Mouse (Mus musculus) stomach, embryonic 15.5 days (tissue): ENCODE measurements around the gene D430042O09Rik. TPM values are rescaled to one million over a fixed set of nuclear protein-coding genes. Genes with fewer than 3 reads are reported as not detected.

Experiments used
- ATAC-seq: fragments of 200-750 bp; cut with Nextera tagmentation; 2 replicates; pipeline ENCODE4 v1.8.0; 2017; ENCODE audit warnings: low read depth, moderate number of reproducible peaks, moderate TSS enrichment; ENCODE audit not compliant: insufficient read depth, low FRiP score
- H3K27ac ChIP-seq: fragments of 300-500 bp; sonication (generic); 2 replicates; pipeline ENCODE4 v1.5.1; 2015; ENCODE audit warnings: mild to moderate bottlenecking, inconsistent platforms
- H3K27me3 ChIP-seq: fragments of 300-500 bp; sonication (generic); replicated peaks from 2 replicates; pipeline ENCODE4 v1.6.1; 2015; ENCODE audit warnings: inconsistent platforms
- H3K36me3 ChIP-seq: fragments of 300-500 bp; sonication (generic); 2 replicates; pipeline ENCODE4 v1.6.1; 2015; ENCODE audit warnings: inconsistent platforms
- H3K4me1 ChIP-seq: fragments of 300-500 bp; sonication (generic); 2 replicates; pipeline ENCODE4 v1.6.1; 2015; ENCODE audit warnings: inconsistent platforms
- H3K4me2 ChIP-seq: fragments of 300-500 bp; sonication (generic); 2 replicates; pipeline ENCODE4 v1.6.1; 2015; ENCODE audit warnings: mild to moderate bottlenecking, inconsistent platforms
- H3K4me3 ChIP-seq: fragments of 300-500 bp; sonication (generic); replicated peaks from 2 replicates; pipeline ENCODE4 v1.5.1; 2015; ENCODE audit warnings: inconsistent platforms
- H3K9ac ChIP-seq: fragments of 300-500 bp; sonication (generic); 2 replicates; pipeline ENCODE4 v1.6.1; 2015; ENCODE audit warnings: inconsistent platforms
- H3K9me3 ChIP-seq: fragments of 300-500 bp; sonication (generic); 2 replicates; pipeline ENCODE4 v1.6.1; 2016; ENCODE audit warnings: inconsistent platforms
- WGBS: fragments of 180-500 bp; shearing (Covaris S2); methylation state at CpG from one replicate; pipeline ENCODE4 v1.1.7; 2015; 5-methylcytosine and 5-hydroxymethylcytosine counted together
- polyA plus RNA-seq: library from polyadenylated mRNA; unstranded; fragments of >200 nt; fragmentation: Nextera tagmentation; extraction: Ambion mirVana; gene quantifications from 2 replicates; pipeline ENCODE4 v1.2.1, GENCODE M21; 2015

D430042O09Rik gene
- polyA plus RNA-seq, 1 experiment from 2014 or later = 6.0 TPM

- no peaks in the 10 kb centered on the region for H3K9me3 ChIP-seq
- WGBS = 61% methylated on average over 9 of the region's 9 CpGs
- no peak overlapping the region for H3K27ac ChIP-seq
- no peaks in the 10 kb centered on the region for H3K4me1 ChIP-seq
- no peak overlapping the region for H3K9ac ChIP-seq
- H3K4me3 ChIP-seq = no peak overlapping the region
- peak; percentile 10; the same call in 1 of the 2 replicates for ATAC-seq
- H3K4me2 ChIP-seq = no peak overlapping the region
- no peaks in the 10 kb centered on the region for H3K27me3 ChIP-seq
- H3K36me3 ChIP-seq = 0 out of 2 replicates have a peak, but pooled peaks cover 3% of the 10 kb centered on the region
These were observed 59.5 kb downstream of the D430042O09Rik start for GRCm38 (mm10) chr7:125766976-125767831.

- no peak overlapping the region for H3K27ac ChIP-seq
These were observed 65.4 kb downstream of the D430042O09Rik start for GRCm38 (mm10) chr7:125772961-125773571.

GRCm38 (mm10) chr7:125783206-125783605 is 75.5 kb downstream of the D430042O09Rik start:
- 71% methylated on average over 1 of the region's 1 CpGs for WGBS
- Histone ChIP-seq H3K36me3 (no peaks in the 10 kb centered on the region), H3K9ac (no peak overlapping the region)

More at GRCm38 (mm10) chr7:125772961-125773571, 65.4 kb downstream of the D430042O09Rik start:
- 80% methylated on average over 13 of the region's 13 CpGs for WGBS
- Histone ChIP-seq H3K4me3 (no peak overlapping the region), H3K9me3 (no peaks in the 10 kb centered on the region), H3K36me3 (0 out of 2 replicates have a peak, but pooled peaks cover 3% of the 10 kb centered on the region), H3K4me2 (no peak overlapping the region), H3K27me3 (no peaks in the 10 kb centered on the region), H3K9ac (no peak overlapping the region), H3K4me1 (no peaks in the 10 kb centered on the region)
- no peak for ATAC-seq

GRCm38 (mm10) chr7:125786105-125786504 is 78.4 kb downstream of the D430042O09Rik start:
- H3K9ac ChIP-seq = no peak overlapping the region
- ATAC-seq = no peak

More at GRCm38 (mm10) chr7:125783206-125783605, 75.5 kb downstream of the D430042O09Rik start:
- no peak overlapping the region for H3K4me3 ChIP-seq
- no peak overlapping the region for H3K4me2 ChIP-seq
- no peak overlapping the region for H3K27ac ChIP-seq
- 0 out of 2 replicates have a peak, but pooled peaks cover 3% of the 10 kb centered on the region for H3K4me1 ChIP-seq
- H3K27me3 ChIP-seq = no peaks in the 10 kb centered on the region
- H3K9me3 ChIP-seq = no peaks in the 10 kb centered on the region
- ATAC-seq = no peak

GRCm38 (mm10) chr7:125787046-125787445 is 79.4 kb downstream of the D430042O09Rik start:
- Histone ChIP-seq H3K27me3 (no peaks in the 10 kb centered on the region), H3K36me3 (no peaks in the 10 kb centered on the region), H3K27ac (no peak overlapping the region), H3K4me2 (no peak overlapping the region), H3K4me3 (no peak overlapping the region), H3K9ac (no peak overlapping the region), H3K4me1 (0 out of 2 replicates have a peak, but pooled peaks cover 3% of the 10 kb centered on the region), H3K9me3 (no peaks in the 10 kb centered on the region)
- no peak for ATAC-seq
- WGBS = 60% methylated on average over 7 of the region's 7 CpGs

More at GRCm38 (mm10) chr7:125786105-125786504, 78.4 kb downstream of the D430042O09Rik start:
- Histone ChIP-seq H3K27me3 (no peaks in the 10 kb centered on the region), H3K4me3 (no peak overlapping the region), H3K4me1 (0 out of 2 replicates have a peak, but pooled peaks cover 3% of the 10 kb centered on the region), H3K4me2 (no peak overlapping the region), H3K27ac (no peak overlapping the region), H3K36me3 (no peaks in the 10 kb centered on the region), H3K9me3 (no peaks in the 10 kb centered on the region)
- 85% methylated on average over 5 of the region's 5 CpGs for WGBS

GRCm38 (mm10) chr7:125790039-125790438 is 82.4 kb downstream of the D430042O09Rik start:
- Histone ChIP-seq H3K4me3 (no peak overlapping the region), H3K9me3 (no peaks in the 10 kb centered on the region), H3K36me3 (no peaks in the 10 kb centered on the region), H3K9ac (no peak overlapping the region), H3K4me2 (no peak overlapping the region), H3K4me1 (0 out of 2 replicates have a peak, but pooled peaks cover 3% of the 10 kb centered on the region), H3K27ac (no peak overlapping the region), H3K27me3 (no peaks in the 10 kb centered on the region)
- WGBS = 82% methylated on average over 8 of the region's 8 CpGs
- ATAC-seq = no peak

GRCm38 (mm10) chr7:125806571-125806970 is 98.9 kb downstream of the D430042O09Rik start:
- H3K4me3 ChIP-seq = no peak overlapping the region
- no peak for ATAC-seq
- H3K27ac ChIP-seq = no peak overlapping the region
- 69% methylated on average over 1 of the region's 1 CpGs for WGBS
- H3K4me2 ChIP-seq = no peak overlapping the region
- H3K9ac ChIP-seq = no peak overlapping the region
- H3K27me3 ChIP-seq = no peaks in the 10 kb centered on the region
- no peaks in the 10 kb centered on the region for H3K4me1 ChIP-seq
- H3K36me3 ChIP-seq = no peaks in the 10 kb centered on the region
- H3K9me3 ChIP-seq = no peaks in the 10 kb centered on the region

GRCm38 (mm10) chr7:125808210-125808609 is 100.5 kb downstream of the D430042O09Rik start:
- Histone ChIP-seq H3K27ac (no peak overlapping the region), H3K4me1 (no peaks in the 10 kb centered on the region), H3K9me3 (no peaks in the 10 kb centered on the region), H3K4me2 (no peak overlapping the region), H3K36me3 (0 out of 2 replicates have a peak, but pooled peaks cover 2% of the 10 kb centered on the region), H3K27me3 (no peaks in the 10 kb centered on the region), H3K4me3 (no peak overlapping the region), H3K9ac (no peak overlapping the region)
- 79% methylated on average over 3 of the region's 3 CpGs for WGBS
- ATAC-seq = no peak

GRCm38 (mm10) chr7:125812721-125813120 is 105.0 kb downstream of the D430042O09Rik start:
- Histone ChIP-seq H3K27ac (no peak overlapping the region), H3K36me3 (0 out of 2 replicates have a peak, but pooled peaks cover 7% of the 10 kb centered on the region), H3K4me3 (no peak overlapping the region), H3K9ac (no peak overlapping the region), H3K9me3 (no peaks in the 10 kb centered on the region), H3K4me2 (no peak overlapping the region), H3K27me3 (no peaks in the 10 kb centered on the region), H3K4me1 (no peaks in the 10 kb centered on the region)
- WGBS = 90% methylated on average over 8 of the region's 8 CpGs
- no peak for ATAC-seq

GRCm38 (mm10) chr7:125815733-125816132 is 108.0 kb downstream of the D430042O09Rik start:
- H3K4me2 ChIP-seq = no peak overlapping the region
- H3K27ac ChIP-seq = no peak overlapping the region
- no peak for ATAC-seq
- H3K4me1 ChIP-seq = no peaks in the 10 kb centered on the region
- no peak overlapping the region for H3K4me3 ChIP-seq
- H3K36me3 ChIP-seq = 0 out of 2 replicates have a peak, but pooled peaks cover 7% of the 10 kb centered on the region
- 59% methylated on average over 3 of the region's 3 CpGs for WGBS
- H3K9ac ChIP-seq = no peak overlapping the region
- H3K9me3 ChIP-seq = no peaks in the 10 kb centered on the region
- no peaks in the 10 kb centered on the region for H3K27me3 ChIP-seq

GRCm38 (mm10) chr7:125818301-125818712 is 110.6 kb downstream of the D430042O09Rik start:
- Histone ChIP-seq H3K4me2 (no peak overlapping the region), H3K4me3 (no peak overlapping the region), H3K27me3 (no peaks in the 10 kb centered on the region), H3K9ac (no peak overlapping the region), H3K36me3 (0 out of 2 replicates have a peak, but pooled peaks cover 4% of the 10 kb centered on the region), H3K4me1 (no peaks in the 10 kb centered on the region), H3K27ac (no peak overlapping the region), H3K9me3 (no peaks in the 10 kb centered on the region)
- WGBS = 82% methylated on average over 9 of the region's 9 CpGs
- ATAC-seq = no peak

GRCm38 (mm10) chr7:125820233-125820632 is 112.5 kb downstream of the D430042O09Rik start:
- Histone ChIP-seq H3K4me3 (no peak overlapping the region), H3K4me1 (no peaks in the 10 kb centered on the region), H3K27me3 (no peaks in the 10 kb centered on the region), H3K4me2 (no peak overlapping the region), H3K9me3 (no peaks in the 10 kb centered on the region), H3K27ac (no peak overlapping the region), H3K9ac (no peak overlapping the region), H3K36me3 (0 out of 2 replicates have a peak, but pooled peaks cover 3% of the 10 kb centered on the region)
- 69% methylated on average over 2 of the region's 2 CpGs for WGBS
- ATAC-seq = no peak
